Mouse (Mus musculus) adrenal gland, postnatal 4 days (tissue): ENCODE measurements around the gene Orc2. TPM values are rescaled to one million over a fixed set of nuclear protein-coding genes. Genes with fewer than 3 reads are reported as not detected.

Experiments used
- DNase-seq, 2 experiments: peaks; one replicate each; pipeline ENCODE4 v3.0.0; 2021 to 2022; ENCODE audit warnings: low spot score in 2 of 2, mixed read lengths in 2 of 2
- long read RNA-seq, 2 experiments: library from polyadenylated mRNA; stranded (forward); transcript quantifications; one replicate each; pipeline ENCODE4 v2.0.0; 2021
- total RNA-seq, 2 experiments: library from RNA; stranded (reverse); gene quantifications; 2 replicates each; pipeline ENCODE4 v1.2.3; 2021

The Orc2 gene
- 10 to 100 TPM; 27.4 to 29.4 TPM for total RNA-seq
- long read RNA-seq, experiment 1, transcript Orc2-201 (18 exons, 3,561 nt), result major isoform, 6 of 16 reads
- long read RNA-seq, experiment 1, partial matches to known transcripts, result 1 of 16 reads
- long read RNA-seq, experiment 1, other reads (novel, unspliced or antisense), result 9 of 16 reads
- long read RNA-seq, experiment 2, transcript Orc2-201 (18 exons, 3,561 nt), result major isoform, 28 of 48 reads
- long read RNA-seq, experiment 2, partial matches to known transcripts, result 3 of 48 reads
- long read RNA-seq, experiment 2, other reads (novel, unspliced or antisense), result 17 of 48 reads

DNA sequence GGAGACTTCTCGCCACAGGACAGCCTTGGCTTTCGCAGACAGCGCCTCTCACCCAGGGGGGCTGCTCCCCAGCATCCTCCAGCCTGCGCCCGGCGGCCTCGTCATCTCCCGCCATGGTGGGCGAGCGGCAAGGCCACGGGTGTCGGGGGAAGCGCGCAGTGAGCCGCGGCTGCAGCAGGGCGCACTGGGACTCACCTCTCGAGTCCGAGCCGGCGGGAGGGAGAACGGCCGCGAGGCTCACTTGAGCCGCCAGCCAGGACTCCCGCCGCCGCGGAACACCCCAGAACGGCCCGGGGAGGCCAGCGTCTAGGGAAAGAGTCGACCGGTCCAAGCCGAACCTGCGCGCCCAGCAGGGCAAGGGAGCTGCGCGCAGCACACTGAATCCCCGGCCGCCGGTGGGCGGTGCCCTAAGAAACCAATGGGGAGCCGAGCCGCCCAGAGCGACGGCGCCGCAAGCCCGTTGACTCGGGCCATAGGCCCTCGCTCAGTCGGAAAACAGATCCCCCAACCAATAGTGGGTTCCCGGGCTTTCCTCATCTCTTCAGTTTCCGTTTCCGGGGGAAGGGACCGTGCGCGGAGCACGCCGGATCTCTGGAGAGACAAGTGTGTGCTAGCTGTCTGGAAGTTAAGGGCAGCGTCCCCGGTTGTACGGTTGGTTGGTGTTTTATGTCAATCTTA lies at the start of gene Orc2:
Gene Orc2 (minus strand): TSS at position 533 of the 678 bp plus-strand sequence.
- DNase-seq, result peak; percentile 69 to 81

DNA sequence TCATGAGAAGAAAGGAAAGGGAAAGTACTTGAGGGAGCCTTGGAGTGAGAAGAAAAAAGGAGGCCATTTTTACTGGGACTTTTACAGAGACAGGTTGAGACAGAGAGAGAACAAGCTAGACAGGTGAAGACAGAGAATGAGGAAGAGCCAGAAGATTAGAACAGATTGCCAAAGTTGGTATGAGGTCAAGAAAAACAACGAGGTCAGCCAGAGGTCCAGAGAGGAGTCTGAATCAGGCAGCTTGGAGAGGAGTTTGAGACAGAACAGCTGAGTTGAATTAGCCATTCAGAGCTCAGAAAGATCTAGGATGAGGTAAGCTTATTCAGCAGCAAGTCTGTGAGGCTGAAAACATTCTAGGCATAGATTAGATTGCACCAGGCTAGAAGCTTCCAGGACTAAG lies 36.5 kb upstream of the Orc2 start:
- no peak for DNase-seq

DNA sequence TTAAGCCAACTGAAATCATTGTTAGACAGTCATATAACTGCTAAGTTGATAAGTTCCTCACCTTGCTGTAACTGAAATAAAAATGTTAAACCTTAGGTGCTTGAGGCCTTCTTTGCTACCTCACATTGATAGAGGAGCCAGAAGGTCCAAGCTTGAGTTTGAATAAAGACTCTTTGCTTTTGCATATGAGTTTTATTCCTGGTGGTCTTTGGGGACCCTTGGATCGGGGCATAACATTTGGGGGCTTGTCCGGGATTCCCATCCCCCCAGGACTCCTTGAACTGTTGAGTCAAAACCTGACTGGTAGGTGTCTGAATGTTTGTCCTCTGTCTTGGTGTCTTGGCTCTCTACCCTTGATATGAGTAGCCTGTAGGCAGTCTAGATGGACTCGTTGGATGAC lies 2.3 kb upstream of the Orc2 start:
- DNase-seq, result no peak

DNA sequence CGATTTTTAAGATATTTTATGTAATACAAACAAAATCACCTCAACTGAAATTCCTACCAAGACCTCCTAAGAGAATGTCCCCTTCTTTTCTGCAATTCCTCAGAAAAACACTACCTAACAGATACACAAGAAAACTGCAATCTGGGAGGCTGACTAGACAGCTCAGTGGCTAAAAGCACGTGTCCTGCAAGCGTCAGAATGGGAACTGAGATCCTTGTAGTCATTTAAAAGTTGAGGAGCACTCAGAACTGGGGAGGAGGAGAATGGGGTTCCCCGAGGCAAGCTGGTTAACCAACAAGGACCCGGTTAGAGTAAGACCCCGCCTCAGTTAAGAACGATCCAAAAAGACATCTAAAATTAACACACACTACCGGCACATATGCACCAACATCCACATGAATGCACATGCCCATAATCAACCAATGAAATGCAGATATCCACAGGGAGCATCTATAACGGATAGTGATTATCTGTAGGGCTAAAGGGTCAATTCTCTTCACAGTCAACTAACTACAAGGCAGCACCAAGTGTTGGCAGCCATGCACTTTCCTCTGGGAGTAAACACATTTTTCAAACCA lies 1.0 kb downstream of the Orc2 start:
- DNase-seq, result no peak

DNA sequence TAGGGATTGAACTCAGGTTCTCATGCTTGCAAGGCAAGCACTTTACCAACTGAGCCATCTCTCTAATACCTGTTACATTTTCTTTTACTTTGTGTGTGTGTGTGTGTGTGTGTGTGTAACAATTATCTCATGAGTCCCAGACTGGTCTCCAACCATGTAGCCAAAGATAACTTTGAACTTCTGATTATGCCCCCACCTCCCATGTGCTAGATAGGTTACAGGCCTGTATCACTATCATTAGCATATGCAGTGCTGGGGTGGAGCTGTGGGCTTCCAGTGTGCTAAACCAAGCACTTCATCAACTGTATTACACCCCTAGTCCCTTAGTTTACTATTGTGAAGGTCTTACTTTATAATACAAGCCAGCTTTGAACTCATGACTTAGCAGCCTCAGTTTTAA lies 1.8 kb downstream of the Orc2 start:
- no peak for DNase-seq

DNA sequence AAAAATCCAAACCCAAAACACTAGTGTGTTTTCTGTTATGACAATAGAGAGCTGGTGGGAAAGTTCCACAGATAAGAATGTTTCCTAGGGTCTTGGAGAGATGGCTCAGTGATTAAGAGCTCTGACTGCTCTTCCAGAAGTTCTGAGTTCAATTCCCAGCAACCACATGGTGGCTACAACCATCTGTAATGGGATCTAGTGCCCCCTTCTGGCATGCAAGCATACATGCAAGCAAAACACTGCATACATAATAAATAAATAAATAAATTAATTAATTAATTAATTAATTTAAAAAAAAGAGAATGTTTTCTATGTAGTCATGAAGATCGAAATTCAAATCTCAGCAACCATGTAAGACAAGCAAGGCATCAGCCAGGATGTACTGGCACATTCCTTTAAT lies 6.2 kb downstream of the Orc2 start:
- DNase-seq, result no peak

DNA sequence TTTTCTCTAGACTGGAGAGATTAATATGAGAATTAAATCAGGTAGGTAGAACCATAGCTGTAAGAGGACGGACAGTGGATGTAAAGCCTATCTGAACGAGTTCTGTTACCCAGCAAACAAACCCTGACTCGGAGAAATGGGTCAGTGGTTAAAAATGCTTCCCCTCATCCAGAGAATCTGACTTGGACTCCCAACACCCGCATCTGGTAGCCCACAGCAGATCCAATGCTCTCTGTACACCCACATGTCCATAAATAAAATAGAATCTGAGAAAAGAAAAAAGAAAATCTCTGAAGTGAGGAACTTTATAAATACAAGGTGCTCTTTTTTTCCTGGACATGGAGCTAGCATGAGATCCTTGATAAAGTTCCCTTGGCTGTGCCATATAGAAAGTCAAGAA lies 7.2 kb downstream of the Orc2 start:
- DNase-seq, result no peak

DNA sequence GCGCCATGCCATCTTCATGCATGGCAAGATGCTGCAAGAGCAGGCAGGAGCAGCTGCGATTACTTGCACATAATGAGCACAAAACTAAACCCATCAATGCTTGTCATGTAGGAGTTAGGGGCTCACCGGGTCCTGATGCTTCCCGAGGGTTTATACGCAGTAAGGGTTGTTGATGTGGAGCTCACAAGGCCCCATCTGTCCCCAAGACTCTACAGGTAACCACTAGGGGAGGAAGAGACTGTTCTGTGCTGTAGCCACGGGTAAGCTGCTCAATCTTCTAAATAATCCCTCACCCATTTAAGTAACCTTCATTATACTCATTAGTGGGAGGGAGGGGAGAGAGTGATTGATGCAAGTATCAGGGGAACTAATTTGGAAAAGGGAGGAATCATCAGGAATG lies 9.3 kb downstream of the Orc2 start:
- DNase-seq, result no peak

DNA sequence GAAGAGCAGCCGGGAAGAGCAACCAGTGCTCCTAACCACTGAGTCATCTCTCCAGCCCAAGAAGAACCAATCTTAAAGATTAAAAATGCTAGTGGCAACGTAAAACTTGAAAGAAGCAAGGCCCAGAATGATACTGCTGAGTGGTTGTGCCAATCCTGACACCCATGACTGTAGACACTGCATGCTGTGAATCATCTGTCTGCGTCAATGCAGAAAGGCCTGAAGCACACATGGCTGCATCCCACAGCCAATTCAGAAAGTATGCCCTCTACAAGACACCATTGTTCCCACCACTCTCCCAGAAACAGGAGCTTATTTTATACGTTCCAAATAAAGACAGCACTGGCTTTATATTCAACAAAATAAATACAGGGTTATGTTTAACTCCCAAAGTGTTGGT lies 22.3 kb downstream of the Orc2 start:
- no peak for DNase-seq

DNA sequence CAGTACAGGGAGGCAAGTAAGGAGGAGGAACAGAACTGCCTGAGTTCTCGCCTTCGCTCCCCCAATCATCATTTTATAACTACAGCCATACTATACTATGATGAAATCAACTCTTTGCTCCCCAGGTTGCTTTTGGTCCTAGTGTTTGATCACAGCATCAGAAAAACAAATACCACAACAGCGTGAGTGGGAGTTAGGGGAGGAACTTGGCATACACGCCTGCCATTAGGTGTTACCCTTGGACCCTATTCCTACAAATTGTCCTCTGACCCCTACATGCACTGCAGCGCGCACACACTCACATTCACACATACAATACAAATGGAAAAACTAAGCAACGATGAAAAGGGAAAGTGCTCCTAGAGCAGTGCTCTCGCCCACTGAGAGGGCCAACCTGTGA lies 29.2 kb downstream of the Orc2 start:
- DNase-seq, result no peak

DNA sequence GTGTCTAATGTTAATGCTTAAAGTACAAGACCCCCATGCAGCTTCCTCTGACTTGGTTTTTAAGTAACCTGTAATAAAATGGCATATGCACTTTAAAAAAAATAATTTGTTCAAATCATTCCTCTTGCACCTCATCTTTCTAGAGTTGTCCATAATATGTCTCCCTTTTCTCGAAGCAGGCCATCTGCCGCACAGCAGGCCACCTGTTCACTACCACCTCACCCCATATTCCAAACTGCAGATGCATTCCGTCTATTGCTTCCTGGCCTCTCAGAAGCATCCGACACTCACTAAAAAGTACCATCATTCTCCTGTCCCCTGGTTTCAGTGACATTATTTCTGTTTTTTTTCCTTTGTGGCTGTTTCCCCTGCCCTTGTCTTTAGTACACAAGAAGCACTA lies 39.3 kb downstream of the Orc2 start:
- no peak for DNase-seq

DNA sequence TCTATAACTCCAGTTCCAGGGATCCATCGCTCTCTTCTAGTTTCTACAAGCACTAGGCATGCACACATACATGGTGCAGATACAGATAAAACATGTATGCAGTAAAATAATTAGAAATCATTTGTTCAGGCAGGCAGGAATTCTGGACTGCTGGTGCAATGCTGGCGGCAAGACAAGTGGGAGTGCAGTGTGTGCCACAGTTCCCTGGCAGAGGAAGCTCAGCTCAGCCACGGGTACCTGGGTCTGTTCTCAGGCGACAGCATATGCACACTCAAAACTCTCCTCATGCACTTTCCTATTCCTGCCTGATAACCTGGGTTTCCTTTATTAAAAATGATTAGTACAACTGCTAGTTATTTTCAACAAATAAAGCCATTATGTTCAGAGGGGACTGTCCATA lies 39.9 kb downstream of the Orc2 start:
- no peak for DNase-seq

DNA sequence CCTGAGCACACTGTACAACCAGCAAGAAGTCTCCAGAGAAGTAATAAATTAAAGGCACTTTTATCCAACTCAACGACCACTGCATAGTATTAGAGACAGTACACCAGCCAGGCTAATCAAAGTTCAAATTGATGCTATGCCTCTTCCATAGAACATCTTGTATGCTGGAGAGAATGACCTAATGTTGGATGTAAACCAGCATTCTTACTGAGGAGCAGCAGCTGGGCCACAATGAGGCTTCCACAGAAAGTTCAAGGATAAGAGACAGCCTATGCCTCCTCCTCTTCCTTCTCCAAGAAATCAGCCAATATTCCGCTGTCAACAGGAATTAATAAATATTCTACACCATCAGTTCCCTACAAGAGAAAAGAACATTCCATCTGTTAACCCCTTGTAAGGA lies 41.0 kb downstream of the Orc2 start:
- no peak for DNase-seq

DNA sequence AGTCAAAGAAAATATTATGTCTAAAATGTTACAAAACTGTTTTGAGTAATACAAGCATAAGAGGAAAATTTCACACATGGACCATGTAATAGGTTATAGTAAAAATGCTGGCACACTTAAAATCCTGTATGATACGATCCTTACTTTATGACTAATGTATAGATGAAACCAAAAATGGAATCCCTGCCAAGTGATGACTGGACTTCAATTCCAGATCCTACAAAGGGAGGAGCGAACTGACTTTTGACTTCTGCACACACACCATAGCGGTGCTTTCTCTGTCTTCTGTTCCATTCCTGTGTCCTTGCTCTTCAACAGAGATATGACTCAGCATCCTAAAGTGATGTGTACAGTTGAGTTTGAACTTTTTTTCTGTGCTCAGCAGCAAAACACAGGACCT lies 44.3 kb downstream of the Orc2 start:
- DNase-seq, result no peak

DNA sequence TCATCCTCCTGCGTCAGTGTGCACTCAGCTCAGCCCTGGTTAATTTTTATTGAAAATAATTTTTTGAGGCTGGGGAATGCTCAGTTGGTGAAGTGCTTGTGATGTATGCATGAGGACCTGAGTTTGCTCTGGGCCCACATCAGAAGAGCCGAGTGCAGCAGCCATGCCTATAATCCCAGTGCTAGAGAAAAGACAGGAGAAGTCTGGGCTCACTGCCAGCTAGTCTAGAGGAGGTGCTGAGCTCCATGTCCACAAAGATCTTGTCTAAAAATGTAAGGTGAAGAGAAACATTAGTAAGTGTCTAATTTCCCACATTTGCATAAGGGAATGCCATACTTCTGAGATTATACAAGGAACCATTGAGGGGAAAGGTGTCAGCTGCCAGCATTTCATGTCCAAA lies 46.0 kb downstream of the Orc2 start:
- DNase-seq, result no peak

DNA sequence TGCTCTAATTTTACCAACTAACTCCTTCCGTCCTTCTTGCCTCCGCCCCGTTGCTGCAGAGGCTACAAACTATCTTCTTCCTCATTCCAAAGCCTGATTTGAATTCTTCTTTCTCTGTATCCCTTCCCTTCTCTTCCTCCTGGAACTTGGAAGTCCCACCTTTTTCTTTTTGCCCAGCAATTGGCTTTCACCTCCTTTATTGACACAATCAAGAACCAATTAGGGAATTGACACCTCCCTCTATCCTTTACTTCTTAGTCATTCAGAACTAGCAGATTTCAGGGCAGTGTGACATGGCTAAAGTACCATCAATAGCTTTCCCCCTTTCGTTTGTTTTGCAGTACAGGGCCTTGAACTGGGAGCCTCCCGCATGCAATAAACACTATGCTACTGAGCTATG lies 46.7 kb downstream of the Orc2 start:
- DNase-seq, result no peak

DNA sequence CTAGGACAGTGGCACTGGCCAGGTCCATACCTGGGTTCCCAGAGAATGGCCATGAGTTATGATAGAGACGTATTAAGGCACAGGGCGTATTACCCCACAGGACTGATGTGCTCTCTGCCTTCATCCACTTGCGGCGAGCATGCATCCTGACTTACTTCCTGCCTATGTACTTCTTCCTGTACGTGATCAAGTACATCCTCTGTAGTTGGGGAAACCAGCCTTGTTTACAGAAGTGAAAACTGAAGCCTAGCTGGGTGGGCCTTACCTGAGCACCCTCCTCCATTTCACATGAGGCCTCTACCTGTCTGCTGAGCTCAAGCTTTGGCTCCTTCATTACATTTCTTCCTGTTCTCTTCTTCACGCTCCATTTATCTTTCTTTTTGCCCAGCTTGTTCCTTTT lies 50.6 kb downstream of the Orc2 start:
- DNase-seq, result no peak

DNA sequence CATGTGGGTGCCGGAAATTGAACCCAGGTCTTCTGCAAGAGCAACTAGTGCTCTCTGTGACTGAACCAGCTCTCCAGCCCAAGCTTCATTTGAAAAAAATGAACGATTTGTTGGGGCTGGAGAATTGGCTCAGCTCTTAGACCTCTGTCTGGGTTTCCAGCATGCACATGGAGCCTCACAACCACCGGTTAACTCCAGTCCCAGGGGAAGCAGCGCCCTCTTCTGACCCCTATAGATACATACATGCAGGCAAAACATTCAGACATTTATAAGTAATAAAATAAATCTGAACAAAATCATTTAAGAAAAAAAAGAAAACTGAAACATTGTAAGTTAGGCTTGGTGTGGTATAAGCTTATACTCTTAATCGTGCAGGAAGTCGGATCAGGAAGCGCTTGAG lies 56.5 kb downstream of the Orc2 start:
- DNase-seq, result no peak

DNA sequence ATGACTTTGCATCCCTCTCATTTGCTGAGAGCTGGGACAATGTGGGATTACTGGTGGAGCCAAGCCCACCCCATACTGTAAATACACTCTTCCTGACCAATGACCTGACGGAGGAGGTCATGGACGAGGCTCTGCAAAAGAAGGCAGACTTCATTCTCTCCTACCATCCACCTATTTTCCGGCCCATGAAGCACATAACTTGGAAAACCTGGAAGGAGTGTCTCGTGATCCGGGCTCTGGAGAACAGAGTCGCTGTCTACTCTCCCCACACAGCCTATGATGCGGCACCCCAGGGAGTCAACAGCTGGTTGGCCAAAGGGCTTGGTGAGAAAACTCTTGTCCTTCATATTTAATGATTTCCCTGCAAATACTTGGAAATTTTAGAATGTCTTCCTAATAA lies 57.1 kb downstream of the Orc2 start:
- no peak for DNase-seq

DNA sequence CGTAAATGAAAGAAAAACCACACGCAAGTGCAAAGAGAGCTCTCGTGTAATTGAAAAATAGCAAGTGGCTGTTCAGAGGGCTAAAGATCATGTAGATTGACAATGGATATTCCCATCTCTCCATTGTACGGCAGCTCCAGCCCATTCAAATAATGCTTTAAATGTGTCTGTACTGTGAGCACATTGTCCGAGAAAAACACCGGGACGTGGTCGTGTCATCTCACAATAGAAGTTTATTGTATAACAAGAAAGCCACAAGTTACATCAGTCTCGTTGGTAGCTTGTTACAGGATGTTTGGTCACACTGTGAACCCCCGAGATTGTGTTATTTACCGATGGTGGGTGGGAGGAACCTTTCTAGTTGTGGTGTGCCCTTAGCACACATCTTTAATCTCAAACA lies 59.0 kb downstream of the Orc2 start:
- no peak for DNase-seq

DNA sequence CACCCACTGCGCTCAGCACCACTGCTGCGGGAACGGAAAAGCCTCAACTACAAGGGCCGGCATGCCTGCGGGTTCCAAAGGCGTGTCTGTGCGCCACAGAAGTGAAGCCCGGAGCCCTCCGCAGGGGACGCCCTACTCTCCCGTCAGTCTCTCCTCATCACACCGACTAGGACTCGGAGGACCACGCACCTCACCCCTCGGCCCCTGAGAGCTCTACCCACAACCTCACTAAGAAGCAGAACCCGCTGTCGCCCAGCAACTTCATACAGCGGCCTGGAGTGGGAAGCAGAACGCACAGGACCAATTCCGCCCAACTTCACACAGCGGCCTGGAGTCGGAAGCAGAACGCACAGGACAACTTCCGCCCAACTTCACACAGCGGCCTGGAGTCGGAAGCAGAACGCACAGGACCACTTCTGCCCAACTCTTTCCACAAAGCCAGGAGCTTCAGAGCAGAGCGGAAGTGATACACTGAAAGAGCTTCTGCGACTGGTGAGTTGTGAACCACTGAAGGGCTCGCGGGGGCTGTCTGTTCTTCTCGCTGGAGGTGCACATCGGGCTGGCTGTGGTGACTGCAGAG lies 59.7 kb downstream of the Orc2 start, which contains the start of the genes Nif3l1 and Ppil3:
Gene Nif3l1 (plus strand): TSS at position 9 of the 580 bp plus-strand sequence.
Gene Ppil3 (minus strand): TSS at position 344 of the 580 bp plus-strand sequence.
- DNase-seq, result peak; percentile 45 to 73

DNA sequence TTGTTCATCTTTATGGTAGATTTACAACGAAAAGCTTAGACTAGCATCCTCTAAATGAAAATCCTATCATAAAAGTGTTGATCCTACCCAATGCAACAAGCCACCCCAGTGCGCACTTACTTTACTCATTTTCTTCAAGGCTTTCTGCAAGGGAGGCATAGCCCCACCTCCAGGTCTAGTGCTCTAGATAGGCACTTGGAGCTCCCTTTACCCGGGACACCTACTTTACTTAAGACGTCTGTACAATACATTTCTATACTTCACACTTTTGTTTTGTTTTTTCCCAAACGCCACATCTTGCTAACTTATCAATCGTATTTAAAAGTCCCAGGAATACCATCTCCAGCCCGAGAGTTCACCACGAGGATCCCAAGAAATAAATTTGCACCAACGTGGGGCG lies 60.2 kb downstream of the Orc2 start:
- DNase-seq, result no peak
